Mouse (Mus musculus): ENCODE measurements around the gene Drg1. TPM values are rescaled to one million over a fixed set of nuclear protein-coding genes. Genes with fewer than 3 reads are reported as not detected.

The Drg1 gene
- polyA plus RNA-seq, 1 experiment from 2014 or later, result 132 TPM

DNA sequence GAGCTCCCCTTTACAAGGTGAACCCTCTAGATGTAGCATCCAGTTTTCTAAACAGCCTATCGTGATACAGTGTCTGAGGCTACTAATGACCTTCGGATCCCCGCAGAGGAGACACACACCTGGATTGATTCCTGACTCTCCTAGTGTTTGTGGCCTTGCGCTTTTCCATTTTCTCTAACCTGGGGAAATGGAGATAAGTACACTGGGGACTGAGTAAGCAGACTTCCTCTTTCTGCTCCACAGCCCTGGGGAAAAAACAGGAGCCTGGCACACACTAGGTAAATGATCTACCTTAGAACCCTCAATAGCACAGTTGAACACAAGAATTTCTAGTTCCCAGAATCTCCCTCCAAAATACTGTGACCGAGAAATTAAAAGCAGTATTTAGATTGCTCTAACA is 21.7 kb upstream of the Drg1 start:
- Histone ChIP-seq H3K9me3 (ENCODE audit: low read length) (no peaks in the 10 kb centered on the region), H3K4me3 (ENCODE audit: low read depth, low read length) (peak overlapping the region; percentile 84; the same call in 1 of the 2 replicates), H3K27ac (ENCODE audit: low read length) (0 out of 2 replicates have a peak overlapping the region, but pooled peaks have one; percentile 98), H3K4me1 (ENCODE audit: insufficient read depth, low read depth, low read length) (peaks cover 23% of the 10 kb centered on the region), H3K36me3 (ENCODE audit: insufficient read depth, low read length) (no peaks in the 10 kb centered on the region), H3K4me2 (replicated peaks; ENCODE audit: low read depth, low read length) (no peak overlapping the region), H3K9ac (replicated peaks; ENCODE audit: low read depth) (no peak overlapping the region), H3K27me3 (replicated peaks; ENCODE audit: insufficient read depth, low read length) (no peaks in the 10 kb centered on the region)
- no peak for DNase-seq (ENCODE audit: low spot score)
- 59% methylated on average over 5 of the region's 5 CpGs for WGBS
- TF ChIP-seq CTCF (IDR thresholded peaks at IDR 0.05) (no peak), EP300 (IDR thresholded peaks at IDR 0.05) (no peak)
- ATAC-seq, result no peak

GRCm38 (mm10) chr11:3287131-3287530 is 20.9 kb upstream of the Drg1 start:
- Histone ChIP-seq H3K4me1 (ENCODE audit: insufficient read depth, low read depth, low read length) (peaks cover 15% of the 10 kb centered on the region; the same call in 1 of the 2 replicates), H3K27me3 (replicated peaks; ENCODE audit: insufficient read depth, low read length) (no peaks in the 10 kb centered on the region), H3K9ac (replicated peaks; ENCODE audit: low read depth) (no peak overlapping the region), H3K36me3 (ENCODE audit: insufficient read depth, low read length) (no peaks in the 10 kb centered on the region), H3K4me3 (ENCODE audit: low read depth, low read length) (no peak overlapping the region), H3K27ac (ENCODE audit: low read length) (no peak overlapping the region), H3K9me3 (ENCODE audit: low read length) (no peaks in the 10 kb centered on the region), H3K4me2 (replicated peaks; ENCODE audit: low read depth, low read length) (no peak overlapping the region)
- TF ChIP-seq CTCF (IDR thresholded peaks at IDR 0.05), result no peak
- no peak for TF ChIP-seq EP300 (IDR thresholded peaks at IDR 0.05)
- 33% methylated on average over 6 of the region's 6 CpGs for WGBS
- ATAC-seq (no peak), DNase-seq (ENCODE audit: low spot score) (peak; percentile 17)

- ATAC-seq (no peak), DNase-seq (ENCODE audit: low spot score) (no peak)
- TF ChIP-seq EP300 (IDR thresholded peaks at IDR 0.05) (no peak), CTCF (IDR thresholded peaks at IDR 0.05) (no peak)
- 83% methylated on average over 3 of the region's 3 CpGs for WGBS
- Histone ChIP-seq H3K9ac (replicated peaks; ENCODE audit: low read depth) (no peak overlapping the region), H3K4me2 (replicated peaks; ENCODE audit: low read depth, low read length) (no peak overlapping the region), H3K36me3 (ENCODE audit: insufficient read depth, low read length) (no peaks in the 10 kb centered on the region), H3K4me3 (ENCODE audit: low read depth, low read length) (no peak overlapping the region), H3K9me3 (ENCODE audit: low read length) (0 out of 2 replicates have a peak, but pooled peaks cover 2% of the 10 kb centered on the region), H3K4me1 (ENCODE audit: insufficient read depth, low read depth, low read length) (peaks cover 6% of the 10 kb centered on the region; the same call in 1 of the 2 replicates), H3K27ac (ENCODE audit: low read length) (peak overlapping the region; percentile 20; the same call in 1 of the 2 replicates), H3K27me3 (replicated peaks; ENCODE audit: insufficient read depth, low read length) (no peaks in the 10 kb centered on the region)
These were observed 19.7 kb upstream of the Drg1 start for GRCm38 (mm10) chr11:3285940-3286339.

GRCm38 (mm10) chr11:3283645-3284044 is 17.4 kb upstream of the Drg1 start:
- Histone ChIP-seq H3K4me2 (replicated peaks; ENCODE audit: low read depth, low read length) (no peak overlapping the region), H3K27ac (ENCODE audit: low read length) (0 out of 2 replicates have a peak overlapping the region, but pooled peaks have one; percentile 63), H3K9ac (replicated peaks; ENCODE audit: low read depth) (no peak overlapping the region), H3K36me3 (ENCODE audit: insufficient read depth, low read length) (no peaks in the 10 kb centered on the region), H3K4me1 (ENCODE audit: insufficient read depth, low read depth, low read length) (0 out of 2 replicates have a peak, but pooled peaks cover 5% of the 10 kb centered on the region), H3K9me3 (ENCODE audit: low read length) (0 out of 2 replicates have a peak, but pooled peaks cover 2% of the 10 kb centered on the region), H3K4me3 (ENCODE audit: low read depth, low read length) (no peak overlapping the region), H3K27me3 (replicated peaks; ENCODE audit: insufficient read depth, low read length) (no peaks in the 10 kb centered on the region)
- ATAC-seq, result peak; percentile 58
- peak; percentile 73 for DNase-seq (ENCODE audit: low spot score)
- TF ChIP-seq EP300 (IDR thresholded peaks at IDR 0.05) (peak; percentile 71; the same call in 1 of the 2 replicates), CTCF (IDR thresholded peaks at IDR 0.05) (0 out of 2 replicates have a peak, but pooled peaks have one; percentile 11)
- 65% methylated on average over 6 of the region's 6 CpGs for WGBS

DNA sequence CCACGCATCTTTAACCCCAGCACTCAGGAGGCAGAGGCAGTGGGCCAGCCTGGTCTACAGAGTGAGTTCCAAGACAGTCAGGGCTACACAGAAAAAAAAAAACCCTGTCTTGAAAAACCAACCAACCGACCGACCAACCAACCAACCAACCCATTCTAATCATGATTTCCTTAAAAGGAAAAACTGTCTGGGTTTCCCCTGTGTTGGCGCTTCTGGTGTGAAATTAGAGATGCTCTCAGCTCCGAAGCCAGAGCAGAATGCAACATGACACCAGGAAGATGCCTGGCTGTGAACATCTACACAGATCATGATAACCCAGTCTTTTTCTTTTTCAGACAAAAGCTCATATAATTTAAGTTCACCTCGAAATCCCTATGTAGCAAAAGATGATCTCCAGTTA is 16.7 kb upstream of the Drg1 start:
- Histone ChIP-seq H3K27ac (ENCODE audit: low read length) (no peak overlapping the region), H3K4me2 (replicated peaks; ENCODE audit: low read depth, low read length) (no peak overlapping the region), H3K9me3 (ENCODE audit: low read length) (0 out of 2 replicates have a peak, but pooled peaks cover 2% of the 10 kb centered on the region), H3K4me3 (ENCODE audit: low read depth, low read length) (no peak overlapping the region), H3K9ac (replicated peaks; ENCODE audit: low read depth) (no peak overlapping the region), H3K27me3 (replicated peaks; ENCODE audit: insufficient read depth, low read length) (no peaks in the 10 kb centered on the region), H3K4me1 (ENCODE audit: insufficient read depth, low read depth, low read length) (no peaks in the 10 kb centered on the region), H3K36me3 (ENCODE audit: insufficient read depth, low read length) (no peaks in the 10 kb centered on the region)
- no peak for DNase-seq (ENCODE audit: low spot score)
- TF ChIP-seq CTCF (IDR thresholded peaks at IDR 0.05), result no peak
- TF ChIP-seq EP300 (IDR thresholded peaks at IDR 0.05), result no peak
- no peak for ATAC-seq
- WGBS, result 81% methylated on average over 6 of the region's 6 CpGs

DNA sequence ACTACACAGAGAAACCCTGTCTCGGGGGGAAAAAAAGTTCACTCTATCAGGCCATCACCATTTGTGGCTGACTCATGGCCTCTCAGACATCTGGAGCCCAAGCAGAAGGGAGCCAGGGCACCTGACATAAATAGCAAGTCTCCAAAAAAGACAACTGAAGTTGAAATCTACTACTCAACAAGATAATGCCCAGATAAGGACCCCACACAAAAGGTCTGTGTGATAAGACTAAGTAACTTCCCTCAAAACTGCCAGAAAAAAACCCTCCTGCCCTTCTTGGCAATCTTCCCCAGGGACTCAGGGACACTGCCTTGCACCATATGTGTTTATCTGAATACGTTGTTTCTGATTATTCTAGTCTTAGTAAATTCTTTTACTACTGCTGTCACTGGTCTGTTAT is 13.5 kb upstream of the Drg1 start:
- H3K36me3 ChIP-seq (ENCODE audit: insufficient read depth, low read length), result no peaks in the 10 kb centered on the region
- WGBS, result 68% methylated on average over 2 of the region's 2 CpGs
- ATAC-seq (no peak), DNase-seq (ENCODE audit: low spot score) (no peak)
- H3K4me1 ChIP-seq (ENCODE audit: insufficient read depth, low read depth, low read length), result no peaks in the 10 kb centered on the region
- H3K27me3 ChIP-seq (replicated peaks; ENCODE audit: insufficient read depth, low read length), result no peaks in the 10 kb centered on the region
- no peak overlapping the region for H3K27ac ChIP-seq (ENCODE audit: low read length)
- no peak overlapping the region for H3K9ac ChIP-seq (replicated peaks; ENCODE audit: low read depth)
- no peak for TF ChIP-seq CTCF (IDR thresholded peaks at IDR 0.05)
- no peak for TF ChIP-seq EP300 (IDR thresholded peaks at IDR 0.05)
- H3K9me3 ChIP-seq (ENCODE audit: low read length), result 0 out of 2 replicates have a peak, but pooled peaks cover 2% of the 10 kb centered on the region
- no peak overlapping the region for H3K4me2 ChIP-seq (replicated peaks; ENCODE audit: low read depth, low read length)
- no peak overlapping the region for H3K4me3 ChIP-seq (ENCODE audit: low read depth, low read length)
